Mouse (Mus musculus) erythroblast, embryonic 14.5 days (primary cell): ENCODE results near the gene Rras.

Source experiments
- GATA1 ChIP-seq: IDR thresholded peaks from 2 replicates; pipeline ENCODE4 v1.6.1; 2012; ENCODE audit warnings: low read length, inconsistent platforms, mixed read lengths
- TAL1 ChIP-seq: IDR thresholded peaks from 3 replicates; pipeline ENCODE4 v1.6.1; 2012; ENCODE audit warnings: low read length, inconsistent platforms, mixed read lengths

DNA sequence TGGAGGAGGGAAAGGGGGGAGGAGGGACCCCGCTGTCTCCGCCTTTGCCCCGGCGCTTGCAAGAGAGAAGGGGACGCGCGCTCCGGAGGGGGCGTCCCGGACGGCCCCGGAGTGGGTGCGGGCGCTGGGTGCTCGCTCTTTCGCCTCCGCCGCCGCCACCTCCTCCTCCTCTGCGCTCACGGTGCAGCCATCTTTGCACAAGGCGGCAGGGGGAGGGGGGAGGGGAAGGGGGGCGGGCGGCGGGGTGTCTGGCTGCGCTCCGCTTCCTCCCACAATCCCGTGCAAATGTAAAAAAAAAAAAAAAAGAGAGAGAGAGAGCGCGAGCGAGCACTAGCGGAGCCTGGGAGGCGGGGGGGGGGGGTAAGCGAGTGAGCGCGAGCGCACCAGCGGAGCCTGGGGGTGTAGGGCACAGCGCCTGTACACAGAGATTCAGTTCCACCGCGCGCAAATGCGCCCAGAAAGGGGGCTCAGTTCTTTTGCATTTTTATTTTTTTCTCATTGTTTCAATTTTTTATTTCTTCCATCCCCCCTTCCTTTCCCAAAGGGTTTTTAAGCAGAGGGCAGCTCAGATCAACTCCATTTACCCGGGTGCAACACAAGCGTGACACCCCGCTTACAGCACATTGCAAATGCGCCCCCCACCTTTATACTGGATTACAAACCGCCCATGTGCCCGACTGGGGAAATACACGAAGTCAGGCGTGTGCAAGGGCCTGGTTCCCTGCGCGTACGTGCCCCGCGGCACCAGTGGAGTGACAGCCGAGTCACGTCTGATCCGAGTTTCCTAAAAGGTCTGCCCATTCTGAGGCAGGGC lies 35.6 kb downstream of the Rras start:
- TF ChIP-seq GATA1 = no peak
- no peak for TF ChIP-seq TAL1
